Mouse (Mus musculus): ENCODE results near the gene Olfr64.

DNA sequence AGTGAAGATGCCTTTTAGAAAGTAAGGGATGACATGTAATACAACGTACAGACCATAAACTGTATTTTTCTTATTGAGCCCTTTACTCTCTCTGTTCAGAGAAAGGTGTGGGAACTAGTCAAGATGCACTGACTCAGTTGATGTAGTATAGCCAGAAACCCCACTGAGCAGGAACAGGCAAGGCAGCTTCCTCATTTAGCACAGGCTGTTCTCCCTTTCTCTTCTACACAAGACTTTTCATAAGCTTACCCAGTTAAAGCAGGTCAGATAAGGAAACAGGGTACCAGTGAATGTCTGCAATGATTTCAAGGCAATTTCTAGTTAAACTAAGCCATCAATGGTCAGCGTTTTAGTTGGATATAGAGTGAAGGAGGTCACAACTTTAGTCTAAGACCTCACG lies 32.8 kb downstream of the Olfr64 start:
- TF ChIP-seq CTCF (IDR thresholded peaks at IDR 0.05) (no peak), EP300 (IDR thresholded peaks at IDR 0.05) (no peak)

Data from lung, postnatal 0 days (tissue).